8 mouse cellular contexts compared by ENCODE assay signal in genomic region chr5:34915801-34916200, GRCm38 (mm10). TPM values are rescaled to one million over a fixed set of nuclear protein-coding genes. Genes with fewer than 3 reads are reported as not detected.
DNase-seq lines count a peak whose midpoint lies in the region; ATAC-seq and TF ChIP-seq lines count a peak whose summit lies in the region.

No protein-coding gene starts in this region.

- peaks cover 0 to 16% of the 10 kb centered on the region in 2 experiments for H3K36me3 ChIP-seq in MEL (ENCODE audit: control insufficient read depth in 1 of 2, insufficient read depth in 2 of 2, low read length in 2 of 2)
- H3K36me3 ChIP-seq in forebrain, embryonic 16.5 days (ENCODE audit: control insufficient read depth, insufficient read depth), result no peaks in the 10 kb centered on the region
- no peaks in the 10 kb centered on the region; the same call in 1 of the 2 replicates for H3K36me3 ChIP-seq in lung, embryonic 16.5 days (ENCODE audit: control insufficient read depth, insufficient read depth, low read length)

- no peaks in the 10 kb centered on the region for H3K27me3 ChIP-seq in MEL (ENCODE audit: control insufficient read depth in 1 of 2, insufficient read depth in 2 of 2, low read length in 2 of 2)
- H3K27me3 ChIP-seq in forebrain, embryonic 16.5 days (replicated peaks; ENCODE audit: control insufficient read depth, insufficient read depth, low read length), result no peaks in the 10 kb centered on the region
- H3K27me3 ChIP-seq in lung, embryonic 16.5 days (ENCODE audit: control insufficient read depth, insufficient read depth, low read depth, low read length), result no peaks in the 10 kb centered on the region

- no peaks in the 10 kb centered on the region for H3K9me3 ChIP-seq in MEL (replicated peaks; ENCODE audit: insufficient read depth, low read length)
- H3K9me3 ChIP-seq in forebrain, embryonic 16.5 days (ENCODE audit: control insufficient read depth, low read length), result no peaks in the 10 kb centered on the region
- no peaks in the 10 kb centered on the region for H3K9me3 ChIP-seq in lung, embryonic 16.5 days (ENCODE audit: control insufficient read depth, low read length)

- peak; percentile 88 for DNase-seq in MEL (ENCODE audit: low read depth, low spot score)
- peak; percentile 86 for DNase-seq in heart, postnatal 4 days
- DNase-seq in layer of hippocampus, adult 9-10 months (ENCODE audit: low spot score), result peak; percentile 55
- peak; percentile 38 for DNase-seq in retina, postnatal 7 days (ENCODE audit: low read depth, low spot score)
- peak; percentile 88 for DNase-seq in thymus, postnatal 4 days

- no peak overlapping the region for H3K9ac ChIP-seq in MEL (ENCODE audit: control insufficient read depth, low read depth, low read length, poor library complexity, severe bottlenecking)
- no peak overlapping the region for H3K9ac ChIP-seq in forebrain, embryonic 16.5 days (replicated peaks; ENCODE audit: low read depth, low read length)
- no peak overlapping the region for H3K9ac ChIP-seq in lung, embryonic 16.5 days (ENCODE audit: low read length)

- peak; percentile 99 for TF ChIP-seq RAD21 in MEL (IDR thresholded peaks at IDR 0.05; ENCODE audit: low read depth, low read length)

- H3K4me3 ChIP-seq in MEL (ENCODE audit: control insufficient read depth in 1 of 2, insufficient read depth in 1 of 2, low read depth in 2 of 2, low read length in 2 of 2), result no peak overlapping the region
- H3K4me3 ChIP-seq in forebrain, embryonic 16.5 days (replicated peaks; ENCODE audit: low read length), result no peak overlapping the region
- no peak overlapping the region for H3K4me3 ChIP-seq in lung, embryonic 16.5 days (ENCODE audit: low read length)

- 19% methylated on average over 1 of the region's 1 CpGs for WGBS in forebrain, embryonic 16.5 days
- WGBS in lung, embryonic 16.5 days, result 15% methylated on average over 1 of the region's 1 CpGs

- H3K27ac ChIP-seq in MEL (ENCODE audit: control insufficient read depth, low read depth, low read length), result no peak overlapping the region
- no peak overlapping the region for H3K27ac ChIP-seq in forebrain, embryonic 16.5 days (ENCODE audit: low read length)
- no peak overlapping the region for H3K27ac ChIP-seq in lung, embryonic 16.5 days (ENCODE audit: low read length)

- no peak for TF ChIP-seq EP300 in MEL (IDR thresholded peaks at IDR 0.05; ENCODE audit: low read depth in 1 of 2, low read length in 2 of 2)

- peak; percentile 99 to 100 (median 99) for TF ChIP-seq CTCF in MEL (IDR thresholded peaks at IDR 0.05 in 2 of 3, conservative IDR thresholded peaks at IDR 0.05 in 1 of 3; ENCODE audit: control insufficient read depth in 1 of 3, insufficient read depth in 1 of 3, low read depth in 2 of 3, low read length in 3 of 3, poor library complexity in 1 of 3, severe bottlenecking in 1 of 3)

- H3K4me2 ChIP-seq in forebrain, embryonic 16.5 days (ENCODE audit: low read length), result no peak overlapping the region
- H3K4me2 ChIP-seq in lung, embryonic 16.5 days (ENCODE audit: low read depth, low read length), result no peak overlapping the region

- no peaks in the 10 kb centered on the region for H3K79me2 ChIP-seq in MEL (ENCODE audit: control insufficient read depth, insufficient read depth, low read length, poor library complexity)

- TF ChIP-seq POLR2A in MEL (IDR thresholded peaks at IDR 0.05; ENCODE audit: control insufficient read depth in 1 of 2, insufficient read depth in 1 of 2, low read depth in 1 of 2, low read length in 2 of 2, poor library complexity in 1 of 2), result no peak

- ATAC-seq in cerebellum, adult (ENCODE audit: insufficient number of reproducible peaks, low FRiP score, low TSS enrichment), result peak; percentile 52; the same call in 1 of the 2 replicates
- ATAC-seq in forebrain, embryonic 16.5 days, result peak; percentile 79
- ATAC-seq in lung, embryonic 16.5 days (ENCODE audit: low read depth), result peak; percentile 82

- peaks cover 13 to 17% of the 10 kb centered on the region in 2 experiments for H3K4me1 ChIP-seq in MEL (ENCODE audit: control insufficient read depth in 1 of 2, insufficient read depth in 2 of 2, low read length in 2 of 2)
- peaks cover 14% of the 10 kb centered on the region for H3K4me1 ChIP-seq in forebrain, embryonic 16.5 days (replicated peaks; ENCODE audit: control insufficient read depth, insufficient read depth, low read length)
- no peaks in the 10 kb centered on the region for H3K4me1 ChIP-seq in lung, embryonic 16.5 days (replicated peaks; ENCODE audit: control insufficient read depth, insufficient read depth, low read length)

TF ChIP-seq in MEL, 35 proteins besides CTCF, POLR2A, EP300 and RAD21:
- TF ChIP-seq MAX (IDR thresholded peaks at IDR 0.05; ENCODE audit: low read length) (no peak), NRF1 (IDR thresholded peaks at IDR 0.05; ENCODE audit: insufficient read depth, low read depth, low read length, poor library complexity, severe bottlenecking) (no peak), MEF2A (IDR thresholded peaks at IDR 0.05; ENCODE audit: extremely low read depth, insufficient replicate concordance, low read depth, low read length, poor library complexity, severe bottlenecking) (no peak), HCFC1 (IDR thresholded peaks at IDR 0.05; ENCODE audit: low read depth, low read length) (0 out of 2 replicates have a peak, but pooled peaks have one; percentile 24), MAZ (IDR thresholded peaks at IDR 0.05; ENCODE audit: low read depth, low read length) (no peak), SMC3 (IDR thresholded peaks at IDR 0.05; ENCODE audit: low read depth, low read length) (peak; percentile 99), TCF12 (IDR thresholded peaks at IDR 0.05; ENCODE audit: low read depth, low read length) (no peak), ZMIZ1 (IDR thresholded peaks at IDR 0.05; ENCODE audit: low read depth, low read length) (no peak), RCOR1 (IDR thresholded peaks at IDR 0.05; ENCODE audit: low read depth, low read length) (no peak), UBTF (IDR thresholded peaks at IDR 0.05; ENCODE audit: borderline replicate concordance, insufficient read depth, low read depth, low read length) (no peak), KAT2A (conservative IDR thresholded peaks at IDR 0.05; ENCODE audit: low read depth, low read length) (no peak), MYB (IDR thresholded peaks at IDR 0.05; ENCODE audit: low read depth, low read length) (no peak), MAFK (IDR thresholded peaks at IDR 0.05; ENCODE audit: borderline replicate concordance, low read depth, low read length) (no peak), JUND (IDR thresholded peaks at IDR 0.05; ENCODE audit: low read depth, low read length) (no peak), GABPA (IDR thresholded peaks at IDR 0.05; ENCODE audit: low read depth, low read length) (no peak), E2F4 (IDR thresholded peaks at IDR 0.05; ENCODE audit: borderline replicate concordance, low read depth, low read length) (no peak), MYC (IDR thresholded peaks at IDR 0.05; ENCODE audit: low read depth, low read length) (peak; percentile 67; the same call in 1 of the 2 replicates), CHD2 (IDR thresholded peaks at IDR 0.05; ENCODE audit: low read length) (no peak), TBP (IDR thresholded peaks at IDR 0.05; ENCODE audit: low read depth, low read length) (0 out of 2 replicates have a peak, but pooled peaks have one; percentile 30), USF2 (IDR thresholded peaks at IDR 0.05; ENCODE audit: borderline replicate concordance in 1 of 2, insufficient read depth in 1 of 2, low read depth in 1 of 2, low read length in 2 of 2) (no peak), ZNF384 (IDR thresholded peaks at IDR 0.05; ENCODE audit: low read depth, low read length) (no peak), GATA1 (IDR thresholded peaks at IDR 0.05; ENCODE audit: low read depth, low read length) (no peak), ZC3H11A (IDR thresholded peaks at IDR 0.05; ENCODE audit: low read depth, low read length) (peak; percentile 98), ELF1 (IDR thresholded peaks at IDR 0.05; ENCODE audit: low read depth, low read length) (peak; percentile 43; the same call in 1 of the 2 replicates), NELFE (IDR thresholded peaks at IDR 0.05; ENCODE audit: low read depth, low read length) (no peak), ETS1 (IDR thresholded peaks at IDR 0.05; ENCODE audit: low read depth, low read length) (no peak), POLR2AphosphoS2 (IDR thresholded peaks at IDR 0.05; ENCODE audit: low read length) (no peak), SIN3A (IDR thresholded peaks at IDR 0.05; ENCODE audit: low read length) (peak; percentile 42; the same call in 1 of the 2 replicates), TAL1 (IDR thresholded peaks at IDR 0.05; ENCODE audit: low read length) (no peak), ZKSCAN1 (IDR thresholded peaks at IDR 0.05; ENCODE audit: low read depth, low read length) (no peak), USF1 (IDR thresholded peaks at IDR 0.05; ENCODE audit: low read depth, low read length) (no peak), POLR2AphosphoS5 (IDR thresholded peaks at IDR 0.05; ENCODE audit: borderline replicate concordance, low read depth, low read length) (no peak), MXI1 (IDR thresholded peaks at IDR 0.05; ENCODE audit: low read depth, low read length) (no peak), BHLHE40 (IDR thresholded peaks at IDR 0.05; ENCODE audit: borderline replicate concordance, low read depth, low read length) (no peak)

RNA-seq across cellular contexts. Expression of gene Msantd1, which starts 8.0 kb away (rescaled TPM):
- total RNA-seq in MEL (2012; rRNA removed), result 0.26 and 0.27 TPM in 2 replicates
- polyA plus RNA-seq in MEL (2012; ENCODE audit: insufficient read depth in 1 of 2, insufficient read length in 2 of 2, low read depth in 1 of 2, low replicate concordance in 2 of 2, missing spikeins in 1 of 2), result under 1 TPM in 1 of 2 experiments, not detected in 1; 0.88 TPM
- polyA plus RNA-seq in forebrain, embryonic 16.5 days (2015; fragmentation: Nextera tagmentation; extraction: Ambion mirVana), result 4.9 and 7.2 TPM in 2 replicates
- under 1 TPM; 0.19 to 0.90 TPM for total RNA-seq in heart, postnatal 4 days (2021)
- 0.85 and 1.1 TPM in 2 replicates for polyA plus RNA-seq in lung, embryonic 16.5 days (2015; fragmentation: Nextera tagmentation; extraction: Ambion mirVana)

RNA-seq across cellular contexts. Expression of gene Rgs12, which starts 33.4 kb away (rescaled TPM):
- total RNA-seq in MEL (2012; rRNA removed), result 11.9 and 12.9 TPM in 2 replicates
- 10 to 100 TPM in 1 of 2 experiments, not detected in 1; 15.4 TPM for polyA plus RNA-seq in MEL (2012; ENCODE audit: insufficient read depth in 1 of 2, insufficient read length in 2 of 2, low read depth in 1 of 2, low replicate concordance in 2 of 2, missing spikeins in 1 of 2)
- 60.8 and 62.4 TPM in 2 replicates for polyA plus RNA-seq in forebrain, embryonic 16.5 days (2015; fragmentation: Nextera tagmentation; extraction: Ambion mirVana)
- total RNA-seq in heart, postnatal 4 days (2021), result 10 to 100 TPM; 49.8 to 60.4 TPM
- 34.3 and 34.7 TPM in 2 replicates for polyA plus RNA-seq in lung, embryonic 16.5 days (2015; fragmentation: Nextera tagmentation; extraction: Ambion mirVana)

Comparison
In these comparisons a context has a peak if more than half of its experiments do, and no peak if none do; other contexts are left out.
1. DNase-seq: peak in every context shown above with its lines; median percentile 88 in MEL; 88 in thymus, postnatal 4 days; 86 in heart, postnatal 4 days; 55 in layer of hippocampus, adult 9-10 months; 38 in retina, postnatal 7 days.